ENCODE assay signal across 20 mouse cellular contexts in genomic region chr16:88561617-88562164, GRCm38 (mm10). TPM values are rescaled to one million over a fixed set of nuclear protein-coding genes. Genes with fewer than 3 reads are reported as not detected.
DNase-seq lines count a peak whose midpoint lies in the region; ATAC-seq and TF ChIP-seq lines count a peak whose summit lies in the region.
"Had no signal": no experiment of that assay in that cellular context is flagged by ENCODE, and none has a peak within 500 bp of the region (broad histone marks: within the 10 kb centered on the region; RNA-seq: fewer than 3 reads in every experiment).

No protein-coding gene starts in this region.

- no peak for TF ChIP-seq CTCF in kidney, adult 2 months (conservative IDR thresholded peaks at IDR 0.05; ENCODE audit: insufficient read depth, insufficient read length, low read depth, low read length)
- no peak for TF ChIP-seq CTCF in brain, embryonic 14.5 days (IDR thresholded peaks at IDR 0.05; ENCODE audit: borderline replicate concordance, extremely low read depth, insufficient read depth, insufficient read length)

- no peaks in the 10 kb centered on the region for H3K4me1 ChIP-seq in kidney, adult 2 months (ENCODE audit: control insufficient read depth, insufficient read depth, low read length)
- H3K4me1 ChIP-seq in forebrain, embryonic 14.5 days (ENCODE audit: control insufficient read depth, insufficient read depth, low read length): no peaks in the 10 kb centered on the region
- H3K4me1 ChIP-seq in midbrain, embryonic 13.5 days (replicated peaks): no peaks in the 10 kb centered on the region
- no peaks in the 10 kb centered on the region for H3K4me1 ChIP-seq in liver, embryonic 11.5 days (replicated peaks; ENCODE audit: control insufficient read depth, insufficient read depth, low read length)
- H3K4me1 ChIP-seq: hindbrain, embryonic 10.5 days; lung, embryonic 15.5 days had no signal

- peak overlapping the region; percentile 55 for H3K4me3 ChIP-seq in kidney, adult 2 months (ENCODE audit: insufficient read depth, low read depth, low read length)
- no peak overlapping the region for H3K4me3 ChIP-seq in forebrain, embryonic 14.5 days (ENCODE audit: low read depth, low read length)
- no peak overlapping the region for H3K4me3 ChIP-seq in midbrain, embryonic 13.5 days (replicated peaks)
- no peak overlapping the region for H3K4me3 ChIP-seq in liver, embryonic 11.5 days (ENCODE audit: low read depth, low read length)
- H3K4me3 ChIP-seq: hindbrain, embryonic 10.5 days had no signal

- no peak for DNase-seq in kidney, adult 2 months
- DNase-seq in kidney, adult 9 months: no peak
- DNase-seq in brain, embryonic 14.5 days (ENCODE audit: low read depth): peak; percentile 60
- peak; percentile 19 for DNase-seq in forebrain, embryonic 14.5 days (ENCODE audit: low spot score)
- DNase-seq in adrenal gland, postnatal 10 days: no peak
- DNase-seq in thymus, postnatal 14 days: no peak
- no peak for DNase-seq in liver, embryonic 11.5 days (ENCODE audit: low spot score)
- DNase-seq: B cell, adult 2 months; cerebellum, adult 18-20 months had no signal

- H3K27me3 ChIP-seq in kidney, adult 2 months (replicated peaks; ENCODE audit: control insufficient read depth, insufficient read depth, low read length): no peaks in the 10 kb centered on the region
- H3K27me3 ChIP-seq in forebrain, embryonic 14.5 days (replicated peaks; ENCODE audit: control insufficient read depth, insufficient read depth, low read length): no peaks in the 10 kb centered on the region
- H3K27me3 ChIP-seq in midbrain, embryonic 13.5 days: no peaks in the 10 kb centered on the region
- H3K27me3 ChIP-seq in liver, embryonic 11.5 days (replicated peaks; ENCODE audit: control insufficient read depth, insufficient read depth, low read length): no peaks in the 10 kb centered on the region
- H3K27me3 ChIP-seq: lung, embryonic 15.5 days; Patski had no signal

- no peaks in the 10 kb centered on the region for H3K9me3 ChIP-seq in forebrain, embryonic 14.5 days (replicated peaks; ENCODE audit: control insufficient read depth, low read length)
- H3K9me3 ChIP-seq in midbrain, embryonic 13.5 days: no peaks in the 10 kb centered on the region
- H3K9me3 ChIP-seq in liver, embryonic 11.5 days (ENCODE audit: control insufficient read depth, low read length): no peaks in the 10 kb centered on the region
- H3K9me3 ChIP-seq: hindbrain, embryonic 10.5 days; lung, embryonic 15.5 days had no signal

- H3K36me3 ChIP-seq in kidney, adult 2 months (ENCODE audit: control insufficient read depth, insufficient read depth, low read length): no peaks in the 10 kb centered on the region
- H3K36me3 ChIP-seq in forebrain, embryonic 14.5 days (ENCODE audit: control insufficient read depth, insufficient read depth, low read length): no peaks in the 10 kb centered on the region
- H3K36me3 ChIP-seq in midbrain, embryonic 13.5 days: no peaks in the 10 kb centered on the region
- H3K36me3 ChIP-seq in liver, embryonic 11.5 days (ENCODE audit: control insufficient read depth, insufficient read depth, low read length): no peaks in the 10 kb centered on the region
- H3K36me3 ChIP-seq: hindbrain, embryonic 10.5 days; lung, embryonic 15.5 days had no signal

- H3K9ac ChIP-seq in forebrain, embryonic 14.5 days (ENCODE audit: low read length): no peak overlapping the region
- no peak overlapping the region for H3K9ac ChIP-seq in midbrain, embryonic 13.5 days (replicated peaks)
- no peak overlapping the region for H3K9ac ChIP-seq in liver, embryonic 11.5 days (ENCODE audit: low read depth, low read length)
- H3K9ac ChIP-seq: lung, embryonic 15.5 days had no signal

- ATAC-seq in forebrain, embryonic 14.5 days: peak; percentile 37; the same call in 1 of the 2 replicates
- ATAC-seq in midbrain, embryonic 13.5 days: peak; percentile 43; the same call in 1 of the 2 replicates
- no peak for ATAC-seq in liver, embryonic 11.5 days (replicated peaks; ENCODE audit: low FRiP score)
- ATAC-seq: Patski had no signal

- H3K27ac ChIP-seq in kidney, adult 2 months (ENCODE audit: insufficient read depth, low read depth, low read length): no peak overlapping the region; the same call in 1 of the 2 replicates
- no peak overlapping the region for H3K27ac ChIP-seq in forebrain, embryonic 14.5 days (ENCODE audit: low read depth, low read length)
- H3K27ac ChIP-seq in midbrain, embryonic 13.5 days: no peak overlapping the region
- no peak overlapping the region for H3K27ac ChIP-seq in liver, embryonic 11.5 days (ENCODE audit: low read depth, low read length)
- H3K27ac ChIP-seq: hindbrain, embryonic 10.5 days; lung, embryonic 15.5 days had no signal

- WGBS in kidney, adult 2 months: 32% methylated on average over 6 of the region's 6 CpGs
- 6% methylated on average over 6 of the region's 6 CpGs for WGBS in forebrain, embryonic 14.5 days
- 29% methylated on average over 6 of the region's 6 CpGs for WGBS in midbrain, embryonic 13.5 days
- WGBS in liver, embryonic 11.5 days: 56% methylated on average over 6 of the region's 6 CpGs

- no peak for TF ChIP-seq POLR2A in kidney, adult 2 months (IDR thresholded peaks at IDR 0.05; ENCODE audit: low read depth, low read length)
- TF ChIP-seq POLR2A in brain, embryonic 14.5 days (IDR thresholded peaks at IDR 0.05; ENCODE audit: borderline replicate concordance, extremely low read depth, insufficient read depth, insufficient read length, poor library complexity, severe bottlenecking): no peak

- no peak overlapping the region for H3K4me2 ChIP-seq in forebrain, embryonic 14.5 days (ENCODE audit: low read length)
- H3K4me2 ChIP-seq in midbrain, embryonic 13.5 days (replicated peaks): no peak overlapping the region
- H3K4me2 ChIP-seq in liver, embryonic 11.5 days: no peak overlapping the region

RNA-seq across cellular contexts. Expression of gene Cldn8, which starts 1.3 kb away (rescaled TPM):
- polyA plus RNA-seq in kidney, adult 2 months (2012; rRNA removed): 46.8 and 49.4 TPM in 2 replicates
- polyA plus RNA-seq in brain, embryonic 14.5 days (2012; rRNA removed): 0.18 and 0.21 TPM in 2 replicates
- not detected in 2 replicates for polyA plus RNA-seq in forebrain, embryonic 14.5 days (2014; fragmentation: Nextera tagmentation; extraction: Ambion mirVana)
- not detected in 2 replicates for polyA plus RNA-seq in midbrain, embryonic 13.5 days (2015; fragmentation: Nextera tagmentation; extraction: Ambion mirVana)
- total RNA-seq in adrenal gland, postnatal 10 days (2021): not detected
- 0.25 and 0.30 TPM in 2 replicates for polyA plus RNA-seq in liver, embryonic 11.5 days (2014; fragmentation: Nextera tagmentation; extraction: Ambion mirVana)
- total RNA-seq: common myeloid progenitor, adult 5-6 weeks; gastrocnemius, postnatal 4 days; layer of hippocampus, adult 8-10 months; left cerebral cortex, adult 8-10 months; megakaryocyte progenitor cell, adult 5-6 weeks had no signal

RNA-seq across cellular contexts. Expression of gene Krtap24-1, which starts 50.4 kb away (rescaled TPM):
- polyA plus RNA-seq in kidney, adult 2 months (2012; rRNA removed): not detected in 2 replicates
- not detected in 2 replicates for polyA plus RNA-seq in brain, embryonic 14.5 days (2012; rRNA removed)
- not detected in 2 replicates for polyA plus RNA-seq in forebrain, embryonic 14.5 days (2014; fragmentation: Nextera tagmentation; extraction: Ambion mirVana)
- polyA plus RNA-seq in midbrain, embryonic 13.5 days (2015; fragmentation: Nextera tagmentation; extraction: Ambion mirVana): not detected in 2 replicates
- not detected for total RNA-seq in adrenal gland, postnatal 10 days (2021)
- polyA plus RNA-seq in liver, embryonic 11.5 days (2014; fragmentation: Nextera tagmentation; extraction: Ambion mirVana): not detected in 2 replicates
- total RNA-seq: common myeloid progenitor, adult 5-6 weeks; gastrocnemius, postnatal 4 days; layer of hippocampus, adult 8-10 months; left cerebral cortex, adult 8-10 months; megakaryocyte progenitor cell, adult 5-6 weeks had no signal
- polyA plus RNA-seq: heart, embryonic 14.5 days; hindbrain, embryonic 10.5 days; limb, embryonic 14.5 days; lung, embryonic 15.5 days; Patski had no signal

RNA-seq across cellular contexts. Expression of gene Cldn17, which starts 54.9 kb away (rescaled TPM):
- 0.23 TPM in 1 of 2 replicates, not detected in the other for polyA plus RNA-seq in kidney, adult 2 months (2012; rRNA removed)
- not detected in 2 replicates for polyA plus RNA-seq in brain, embryonic 14.5 days (2012; rRNA removed)
- not detected in 2 replicates for polyA plus RNA-seq in forebrain, embryonic 14.5 days (2014; fragmentation: Nextera tagmentation; extraction: Ambion mirVana)
- not detected in 2 replicates for polyA plus RNA-seq in midbrain, embryonic 13.5 days (2015; fragmentation: Nextera tagmentation; extraction: Ambion mirVana)
- not detected for total RNA-seq in adrenal gland, postnatal 10 days (2021)
- not detected in 2 replicates for polyA plus RNA-seq in liver, embryonic 11.5 days (2014; fragmentation: Nextera tagmentation; extraction: Ambion mirVana)
- total RNA-seq: common myeloid progenitor, adult 5-6 weeks; gastrocnemius, postnatal 4 days; layer of hippocampus, adult 8-10 months; left cerebral cortex, adult 8-10 months; megakaryocyte progenitor cell, adult 5-6 weeks had no signal
- polyA plus RNA-seq: heart, embryonic 14.5 days; hindbrain, embryonic 10.5 days; limb, embryonic 14.5 days; lung, embryonic 15.5 days; Patski had no signal

Comparison
In these comparisons a context has a peak if more than half of its experiments do, and no peak if none do; other contexts are left out.
1. DNase-seq: peak in brain, embryonic 14.5 days (single experiment) and forebrain, embryonic 14.5 days (single experiment); none in kidney, adult 2 months (single experiment), kidney, adult 9 months (single experiment), adrenal gland, postnatal 10 days (single experiment), thymus, postnatal 14 days (single experiment) and liver, embryonic 11.5 days (single experiment).
2. RNA of gene Cldn8, which starts 1.3 kb away (polyA plus RNA-seq): 46.8 to 49.4 TPM in kidney, adult 2 months; 0.25 to 0.30 TPM in liver, embryonic 11.5 days, 0.18 to 0.21 TPM in brain, embryonic 14.5 days, not detected in forebrain, embryonic 14.5 days and not detected in midbrain, embryonic 13.5 days; every median in the first group is over 10 times any median in the second.